Mouse (Mus musculus) C2C12 (cell line): ENCODE measurements at regions not wholly inside any gene's neighbourhood (a gene's known extent, or its start where the extent isn't known, plus 50 kb on each side); places are given as distances from the start of the nearest gene placed in this dataset.

Source experiments
- CTCF ChIP-seq: IDR thresholded peaks from one replicate; pipeline ENCODE4 v1.5.1; 2011; ENCODE audit not compliant: control insufficient read depth, insufficient read depth, insufficient read length
- USF1 ChIP-seq: IDR thresholded peaks from one replicate; pipeline ENCODE4 v1.6.1; 2011; ENCODE audit warnings: low read depth, mild to moderate bottlenecking, control low read depth, moderate library complexity

DNA sequence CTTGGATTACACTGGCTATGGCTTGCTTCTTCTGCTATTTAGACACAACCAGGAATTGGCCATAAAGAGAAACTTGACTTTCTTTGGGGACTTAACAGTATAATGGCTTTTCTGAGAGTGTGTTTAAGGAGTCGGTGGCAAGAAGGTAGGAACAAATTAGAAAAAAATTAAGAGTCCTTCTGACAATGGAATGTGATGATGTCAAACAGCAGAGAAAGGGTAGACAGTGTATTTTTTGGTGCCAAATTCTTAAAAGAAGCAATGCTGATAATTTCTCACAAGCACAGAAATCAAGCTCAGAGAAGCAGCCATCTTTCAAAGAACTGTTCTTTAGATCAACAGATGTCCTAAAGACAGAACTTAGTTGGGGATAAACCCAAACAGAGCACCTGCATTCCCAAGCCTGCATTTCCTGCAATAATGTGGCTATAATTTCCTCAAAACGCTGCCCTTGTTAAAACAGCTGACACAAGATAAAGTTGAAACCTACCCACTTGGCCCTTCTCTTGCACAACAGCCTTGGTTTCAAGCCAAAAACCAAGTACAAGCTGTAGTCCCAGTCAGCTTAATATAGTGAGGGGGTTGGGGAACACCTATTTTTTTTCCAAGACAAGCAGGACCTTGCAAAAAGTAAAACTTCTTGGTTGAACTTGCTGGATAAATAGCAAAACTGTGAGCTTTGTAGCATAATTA is 164.2 kb upstream of the Ell2 start:
- TF ChIP-seq CTCF: no peak
- TF ChIP-seq USF1: no peak
